Mouse (Mus musculus) WW6 (cell line): ENCODE data around the gene Etfbkmt.
A peak's percentile ranks its signal among the peaks of the same experiment; 100 is the strongest.
"Not testable (repeated sequence)": the region's sequence is repeated elsewhere in the genome, so short reads cannot be mapped to it uniquely, and the experiment has no call there.

ENCODE experiments used
- DNase-seq: peaks from one replicate; pipeline ENCODE4 v3.0.0-alpha.2; 2013; ENCODE audit warnings: low read depth, low spot score

Etfbkmt gene

DNA sequence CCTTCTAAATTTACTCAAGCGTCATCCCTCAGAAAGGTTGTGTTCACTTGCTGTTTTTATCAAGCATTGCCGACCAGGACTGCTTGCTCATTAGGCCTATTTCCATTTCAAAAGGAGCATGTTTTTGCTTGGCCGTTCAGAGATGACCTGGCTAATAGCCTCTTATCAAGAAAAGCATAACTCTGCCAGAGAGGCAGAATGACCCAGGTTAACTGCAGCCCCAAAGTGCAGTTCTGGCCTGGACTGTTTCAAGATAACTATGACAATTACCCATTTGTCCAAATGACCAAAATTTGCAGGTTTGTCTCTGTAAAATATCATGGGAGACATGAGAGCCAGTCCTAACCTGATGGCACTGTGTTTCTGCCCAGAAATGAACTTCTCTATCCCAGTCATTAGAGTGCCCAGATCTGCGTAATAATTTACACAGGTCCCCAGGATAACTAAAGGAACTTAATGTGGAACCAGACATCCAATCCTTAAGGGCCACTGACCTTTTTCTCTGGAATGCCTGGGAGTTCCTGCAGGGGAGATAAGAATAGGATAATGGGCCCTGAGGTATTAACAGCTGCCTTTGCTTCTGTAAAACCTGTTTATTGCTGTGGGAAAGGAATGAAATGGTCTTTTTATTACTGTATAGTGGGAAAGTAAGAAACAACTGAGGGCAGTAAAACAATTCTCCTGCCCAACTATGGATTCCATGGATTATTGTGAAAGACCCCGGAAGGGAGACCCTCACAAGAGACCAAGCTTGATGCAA, 5.1 kb upstream of the Etfbkmt start:
- no peak for DNase-seq

DNA sequence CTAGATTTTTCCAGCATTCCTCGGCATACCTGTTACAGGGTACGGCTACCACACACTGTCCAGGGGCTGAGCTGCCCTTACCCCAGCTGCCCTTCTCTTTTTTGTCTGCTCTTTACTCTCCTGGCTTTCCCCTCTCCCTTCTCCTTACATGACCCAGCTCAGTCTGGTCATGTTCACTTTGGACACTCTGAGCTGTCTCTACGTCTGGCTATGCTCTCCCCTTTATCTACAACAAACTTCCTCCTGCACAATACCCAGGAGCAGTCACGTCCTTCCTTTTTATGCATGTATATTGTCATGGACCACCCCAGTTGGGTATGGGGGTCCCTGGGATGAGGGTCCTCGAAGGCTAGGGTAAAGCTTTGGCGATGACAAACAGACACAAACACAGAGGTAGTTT, 4.0 kb upstream of the Etfbkmt start:
- no peak for DNase-seq

DNA sequence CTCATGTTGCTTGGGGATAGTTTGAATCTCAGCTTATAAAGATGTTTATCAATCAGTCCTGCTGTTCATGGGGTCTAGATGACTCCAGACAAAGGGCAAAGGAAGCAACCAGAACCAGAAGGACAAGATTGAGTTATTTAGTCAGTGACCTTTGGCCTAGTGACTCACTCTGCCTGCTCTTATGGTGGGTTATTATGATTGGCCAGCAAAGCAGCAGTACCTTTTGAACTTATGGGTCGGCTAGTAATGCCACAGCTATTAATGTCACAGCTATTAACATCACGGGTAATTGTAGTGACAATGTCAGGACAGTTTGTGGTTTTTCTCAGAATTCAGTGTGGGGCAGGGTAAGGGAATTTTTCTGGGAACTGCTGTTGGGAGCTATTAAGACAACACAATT, 1.7 kb upstream of the Etfbkmt start:
- no peak for DNase-seq

DNA sequence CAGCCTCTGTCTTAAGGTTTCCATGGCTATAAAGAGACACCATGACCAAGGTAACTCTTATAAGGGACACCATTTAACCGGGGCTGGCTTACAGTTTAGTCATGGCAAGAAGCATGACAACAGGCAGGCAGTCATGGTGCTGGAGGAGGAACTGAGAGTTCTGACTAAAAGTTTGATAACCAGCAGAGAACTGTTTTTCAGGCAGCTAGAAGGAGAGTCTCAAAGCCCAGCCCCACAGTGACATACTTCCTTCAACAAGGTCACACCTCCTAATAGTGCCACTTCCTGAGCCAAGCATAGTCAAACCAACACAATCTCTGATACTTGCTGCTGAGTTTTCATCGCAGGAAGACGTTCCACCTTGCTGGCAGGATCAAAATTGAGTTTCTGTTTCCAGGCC, 638 bp upstream of the Etfbkmt start:
- no peak for DNase-seq

DNA sequence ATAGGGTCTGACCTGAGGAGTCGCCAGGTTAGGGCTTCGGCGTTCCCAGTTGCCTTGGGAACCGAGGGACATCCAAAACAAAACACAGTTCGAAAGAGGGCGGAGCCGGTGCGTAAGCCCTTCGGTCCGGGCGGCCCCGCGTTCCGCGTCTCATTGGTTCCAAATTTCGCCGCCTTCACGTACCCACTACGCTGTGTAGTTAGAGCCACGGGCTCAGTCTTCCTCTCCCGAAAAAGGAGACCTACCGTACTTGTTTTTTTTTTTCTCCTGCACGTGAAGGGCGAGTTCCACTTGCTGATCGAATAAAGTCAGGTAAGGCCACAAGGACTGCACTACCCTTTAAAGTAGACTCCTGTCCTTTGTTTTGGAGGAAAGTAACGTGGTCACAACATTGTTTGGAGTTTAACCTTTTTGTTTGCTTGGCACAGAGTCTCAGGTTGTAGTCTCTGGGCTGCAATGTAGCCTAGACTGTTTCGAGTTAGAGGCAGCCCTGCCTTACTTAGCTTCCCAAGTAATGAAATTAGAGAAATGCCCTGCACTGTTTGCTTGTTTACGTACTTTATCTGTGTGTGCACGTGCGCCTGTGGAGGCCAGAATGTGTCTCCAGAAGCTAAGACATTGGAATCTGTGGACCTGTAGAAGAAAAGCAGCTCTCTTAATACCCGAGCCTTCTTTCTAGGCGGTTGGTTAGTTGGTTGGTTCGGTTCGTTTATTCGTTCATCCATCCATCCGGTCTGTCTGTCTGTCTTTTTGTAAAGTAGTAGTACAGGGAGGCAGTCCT, 1.9 kb downstream of the Etfbkmt start:
- DNase-seq = peak; percentile 88

DNA sequence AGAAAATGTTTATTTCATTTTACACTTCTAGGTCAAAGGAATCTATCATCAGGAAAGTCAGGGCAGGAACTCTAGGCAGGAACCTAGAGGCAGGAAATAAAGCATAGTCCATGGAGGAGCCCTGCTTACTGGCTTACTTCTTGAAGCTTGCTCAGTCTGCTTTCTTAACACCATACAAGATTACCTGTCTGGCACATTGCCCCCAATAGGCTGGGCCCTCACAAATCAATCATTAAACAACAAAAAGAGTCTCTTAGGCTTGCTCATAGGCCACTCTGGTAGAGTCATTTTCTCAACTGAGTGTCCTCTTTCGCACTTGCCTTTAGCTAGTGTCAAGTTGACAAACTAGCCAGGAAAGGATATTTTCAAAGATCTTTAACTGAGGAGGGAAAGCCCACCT, 5.5 kb downstream of the Etfbkmt start:
- no peak for DNase-seq

DNA sequence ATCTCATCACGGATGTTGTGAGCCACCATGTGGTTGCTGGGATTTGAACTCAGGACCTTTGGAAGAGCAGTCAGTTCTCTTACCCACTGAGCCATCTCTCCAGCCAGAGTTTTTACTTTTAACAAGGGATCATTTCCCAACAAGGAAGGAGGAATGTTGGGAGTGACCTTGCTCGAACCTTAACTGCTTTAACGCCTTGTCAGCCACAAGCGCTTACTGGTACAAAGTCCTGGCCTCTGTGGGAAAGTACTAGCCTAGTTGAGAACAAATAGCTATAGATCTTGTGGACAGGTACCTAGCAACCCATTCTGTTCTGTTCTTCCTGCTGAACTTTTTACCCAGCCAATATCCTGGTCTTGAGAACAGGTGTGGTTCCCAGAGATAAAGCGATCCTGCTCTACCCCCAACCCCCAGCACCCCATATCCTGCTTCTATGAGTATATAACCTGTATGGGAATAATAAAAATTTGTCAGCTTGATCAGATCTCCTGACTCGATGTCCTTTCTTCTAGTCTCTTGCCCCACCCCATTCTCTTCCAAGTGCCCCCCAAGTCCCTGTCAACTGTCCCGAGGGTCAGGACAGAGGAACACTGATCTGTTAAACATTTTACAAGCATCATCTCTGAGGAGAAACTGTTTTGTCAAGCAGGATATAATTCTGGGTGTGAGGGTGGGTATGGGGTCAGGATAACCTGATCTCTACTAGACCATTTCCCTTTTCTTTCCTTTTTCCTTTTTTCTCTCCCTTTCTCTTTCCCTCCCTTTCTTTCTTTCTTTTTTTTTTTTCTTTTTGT, 9.0 kb downstream of the Etfbkmt start:
- DNase-seq = no peak

DNA sequence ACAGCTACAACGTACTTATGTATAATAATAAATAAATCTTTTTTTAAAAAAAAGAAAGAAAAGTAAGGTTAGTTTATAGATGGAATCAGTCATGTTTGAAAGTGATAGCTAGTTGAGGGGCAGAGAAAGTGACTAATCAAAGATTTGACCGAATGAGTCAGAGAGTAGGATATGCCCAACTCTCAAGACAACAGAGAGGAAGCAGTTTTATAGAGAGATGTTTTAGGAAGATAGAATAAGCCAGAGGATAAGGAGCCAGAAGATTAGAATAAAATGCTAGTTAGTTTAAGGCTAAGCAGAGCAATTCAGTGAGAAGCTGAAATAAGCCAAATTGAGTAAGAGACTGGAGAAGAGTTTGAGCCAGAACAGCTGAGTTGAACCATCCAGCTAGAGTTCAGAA, 12.5 kb downstream of the Etfbkmt start:
- no peak for DNase-seq

DNA sequence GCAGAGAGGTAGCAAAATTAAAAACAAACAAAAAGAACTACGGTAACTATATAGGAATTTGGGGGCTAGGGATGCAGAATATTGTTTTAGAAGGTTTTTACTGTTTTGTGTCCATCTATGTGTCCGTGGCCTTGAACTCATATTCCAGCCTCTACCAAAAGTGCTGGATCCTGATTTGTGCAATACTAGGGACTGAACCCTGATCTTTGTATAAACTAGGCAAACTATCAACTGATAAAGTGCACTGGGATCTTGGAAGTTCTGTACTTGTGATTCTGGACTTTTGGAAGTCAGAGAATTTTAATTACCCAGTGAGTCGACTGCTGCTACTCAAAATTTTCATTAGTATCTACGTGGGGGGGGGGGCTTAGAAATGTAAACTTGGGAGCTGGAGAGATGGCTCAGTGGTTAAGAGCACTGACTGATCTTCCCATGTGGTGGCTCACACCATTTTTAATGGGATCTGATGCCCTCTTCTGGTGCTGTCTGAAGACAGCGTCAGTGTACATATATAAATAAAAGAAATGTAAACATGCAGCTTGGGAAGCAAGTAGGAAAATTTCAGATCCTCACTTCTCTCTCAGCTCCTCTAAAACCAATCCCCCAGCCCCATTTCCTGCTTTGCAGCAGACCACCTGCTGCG, 13.9 kb downstream of the Etfbkmt start:
- DNase-seq = no peak

DNA sequence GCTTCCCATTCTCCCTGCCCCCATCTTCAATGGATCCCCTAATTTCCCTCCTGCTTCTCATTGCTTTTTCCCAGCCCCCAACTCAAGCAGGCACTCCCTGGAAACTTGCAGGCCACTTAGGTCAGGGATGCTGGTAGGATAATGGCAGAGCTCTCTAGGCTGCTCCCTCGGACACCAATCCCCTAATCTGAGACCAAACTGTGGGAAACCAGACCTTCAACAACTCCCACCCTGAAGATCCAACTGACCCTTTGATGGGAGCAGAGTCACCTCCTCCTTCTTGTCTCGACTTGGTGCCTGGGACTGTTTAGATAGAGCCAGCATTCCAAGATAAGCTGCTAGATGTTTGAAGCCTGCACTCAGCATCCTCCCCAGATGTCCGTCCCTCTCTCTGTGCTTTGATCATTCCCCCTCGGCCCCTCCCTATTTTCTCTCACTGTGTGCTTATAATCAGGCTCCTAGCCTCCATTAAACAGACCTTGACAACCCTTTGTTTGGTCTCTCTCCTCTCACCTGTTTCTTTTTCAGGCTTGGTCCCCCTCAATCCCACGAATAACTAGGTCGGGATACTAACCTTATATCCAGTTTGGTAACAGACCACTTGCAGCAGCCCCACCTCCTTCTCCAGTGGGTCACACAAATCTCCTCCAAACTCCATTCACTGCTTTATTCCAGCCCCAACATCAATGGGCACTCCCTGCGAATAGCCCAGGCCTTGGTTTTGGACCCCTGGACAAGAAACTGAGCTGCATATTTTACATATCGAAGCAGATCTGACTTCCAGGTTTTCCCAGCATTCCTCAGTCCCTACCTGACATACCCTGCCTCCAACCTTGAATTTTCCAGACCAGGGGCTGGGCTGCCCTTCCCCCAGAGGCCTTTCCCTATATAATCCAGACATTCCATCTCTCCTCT, 14.7 kb downstream of the Etfbkmt start:
- DNase-seq = no peak

DNA sequence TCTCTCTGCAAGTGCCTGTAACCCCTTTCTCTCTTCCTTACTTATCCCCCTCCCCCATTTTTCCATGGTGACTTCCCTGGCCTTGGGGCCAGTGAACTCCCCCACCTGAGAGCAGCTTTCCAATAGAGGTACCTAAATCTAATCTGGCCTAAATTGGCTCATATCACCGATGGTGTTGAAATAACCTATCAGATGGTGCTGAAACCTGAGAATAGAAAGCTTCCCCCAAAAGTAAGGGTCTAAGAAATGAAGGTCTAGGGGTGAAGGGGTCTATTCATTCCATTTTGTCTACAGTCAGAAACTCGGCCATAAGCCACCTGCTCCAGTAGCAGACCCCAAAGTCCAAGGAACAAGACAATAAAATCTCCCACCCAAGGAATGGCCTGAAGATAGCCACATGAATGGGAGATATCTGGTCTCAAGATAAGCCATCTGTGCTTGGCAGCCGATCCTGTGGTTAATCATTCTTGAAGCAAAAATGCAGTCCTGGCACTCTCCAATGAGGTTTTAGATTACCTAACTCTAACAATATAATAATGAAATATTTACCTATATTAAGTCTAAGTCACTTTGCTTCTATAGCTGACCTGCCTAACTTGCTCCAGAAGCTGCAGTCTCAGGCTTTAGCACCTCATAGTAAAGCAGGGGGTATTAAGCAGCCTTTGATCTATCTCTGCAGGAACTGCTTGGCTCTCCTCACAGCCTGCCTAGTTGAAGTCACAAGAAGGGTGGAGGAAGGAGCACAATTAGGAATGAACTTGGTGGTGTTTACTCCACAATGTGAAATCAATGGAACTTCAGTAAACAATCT, 15.6 kb downstream of the Etfbkmt start:
- DNase-seq = no peak

DNA sequence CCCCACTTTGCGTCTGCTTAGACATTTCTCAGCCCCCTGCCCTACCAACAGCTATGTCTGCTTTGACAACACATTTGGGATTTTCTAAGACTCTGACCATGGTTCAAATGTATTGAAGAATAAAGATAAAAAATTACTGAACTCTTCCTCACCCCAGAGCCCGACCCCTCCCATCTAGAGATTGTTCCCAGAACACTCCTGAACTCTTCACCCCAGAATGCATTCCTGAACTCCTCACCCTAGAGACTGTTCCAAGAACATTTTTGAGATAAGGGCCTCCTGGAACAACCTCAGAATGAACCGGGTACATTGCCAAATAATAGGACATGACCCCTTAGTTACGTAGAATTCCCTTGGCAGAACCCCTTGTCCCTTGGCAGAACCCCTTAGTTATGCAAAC, 27.4 kb downstream of the Etfbkmt start:
- DNase-seq = not testable (repeated sequence)

DNA sequence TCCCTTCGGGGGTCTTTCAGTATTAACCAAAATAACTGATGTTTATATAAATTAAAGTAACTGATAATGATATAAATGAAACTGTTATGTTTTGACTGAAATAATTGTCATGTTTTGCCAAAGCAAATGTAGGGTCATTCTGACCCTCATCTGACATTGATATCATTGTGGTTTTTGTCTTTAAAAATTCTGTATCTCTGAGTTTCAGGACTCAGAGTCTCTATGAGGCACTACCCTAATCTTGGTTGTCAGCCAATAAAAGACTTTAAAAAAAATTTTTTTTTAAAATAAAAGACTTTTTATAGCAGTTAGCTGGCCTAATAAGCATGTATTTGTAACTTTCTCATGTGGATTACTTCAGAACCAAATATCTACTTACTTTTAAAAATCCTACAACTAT, 28.0 kb downstream of the Etfbkmt start:
- DNase-seq = no peak

DNA sequence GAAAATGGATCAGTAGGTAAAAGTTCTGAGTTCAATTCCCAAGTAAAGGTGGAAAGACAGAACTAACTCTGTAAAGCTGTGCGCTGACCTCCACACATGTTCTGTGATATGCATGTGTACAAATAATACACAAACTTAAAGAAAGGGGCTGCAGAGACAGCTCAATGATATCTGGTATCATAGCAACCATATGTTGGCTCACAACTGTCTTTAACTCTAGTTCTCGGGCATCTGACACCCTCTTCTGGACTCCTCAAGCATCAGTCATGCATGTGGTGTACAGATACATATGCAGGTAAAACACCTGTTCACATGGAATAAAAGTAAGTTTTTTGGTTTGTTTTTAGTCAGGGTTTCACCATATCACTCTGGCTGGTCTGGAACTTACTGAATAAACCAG, 28.8 kb downstream of the Etfbkmt start:
- DNase-seq = no peak

DNA sequence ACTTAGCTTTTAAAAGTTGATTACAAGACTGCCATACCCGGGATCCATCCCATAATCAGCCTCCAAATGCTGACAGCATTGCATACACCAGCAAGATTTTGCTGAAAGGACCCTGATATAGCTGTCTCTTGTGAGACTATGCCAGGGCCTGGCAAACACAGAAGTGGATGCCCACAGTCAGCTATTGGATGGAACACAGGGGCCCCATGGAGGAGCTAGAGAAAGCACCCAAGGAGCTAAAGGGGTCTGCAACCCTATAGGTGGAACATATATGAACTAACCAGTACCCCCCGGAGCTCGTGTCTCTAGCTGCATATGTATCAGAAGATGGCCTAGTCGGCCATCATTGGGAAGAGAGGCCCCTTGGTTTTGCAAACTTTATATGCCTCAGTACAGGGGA, 30.3 kb downstream of the Etfbkmt start:
- DNase-seq = not testable (repeated sequence)

DNA sequence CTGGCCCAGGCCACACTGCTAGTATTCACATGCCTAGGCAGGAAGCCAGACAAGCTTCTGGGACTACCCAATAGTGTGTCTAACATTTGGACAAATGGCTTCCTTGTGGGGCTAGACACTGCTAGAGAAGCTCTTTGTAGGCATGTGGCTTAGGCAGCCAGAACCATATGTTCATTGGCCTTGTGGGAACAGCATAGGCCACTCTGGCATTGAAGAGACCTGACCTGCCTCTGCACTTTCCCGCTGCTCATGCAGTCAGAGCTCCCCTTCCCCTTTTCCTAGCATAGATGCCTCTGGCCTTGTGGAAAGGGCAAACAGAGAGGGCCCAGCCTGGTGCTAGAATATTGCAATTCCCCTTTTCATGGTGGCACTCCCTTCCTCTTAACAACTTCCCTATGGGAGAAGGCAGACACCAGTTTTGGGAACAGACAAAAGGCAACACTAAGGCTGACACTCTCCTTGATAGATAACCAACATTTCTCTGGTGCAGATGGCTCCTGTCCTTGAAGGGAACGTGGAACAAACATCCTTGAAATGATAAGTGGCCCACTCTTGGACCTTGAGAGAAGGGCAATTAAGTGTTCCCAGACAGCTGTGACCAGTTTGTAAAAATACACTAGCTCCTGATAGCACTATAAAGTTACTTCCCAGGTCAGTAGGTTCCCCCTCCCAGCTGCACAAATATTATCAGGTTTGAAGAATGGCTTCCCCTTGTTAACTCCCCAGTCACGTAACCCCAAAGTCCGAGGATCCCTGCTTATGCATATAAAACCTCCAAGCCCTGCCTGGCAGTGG, 34.4 kb downstream of the Etfbkmt start:
- DNase-seq = no peak

DNA sequence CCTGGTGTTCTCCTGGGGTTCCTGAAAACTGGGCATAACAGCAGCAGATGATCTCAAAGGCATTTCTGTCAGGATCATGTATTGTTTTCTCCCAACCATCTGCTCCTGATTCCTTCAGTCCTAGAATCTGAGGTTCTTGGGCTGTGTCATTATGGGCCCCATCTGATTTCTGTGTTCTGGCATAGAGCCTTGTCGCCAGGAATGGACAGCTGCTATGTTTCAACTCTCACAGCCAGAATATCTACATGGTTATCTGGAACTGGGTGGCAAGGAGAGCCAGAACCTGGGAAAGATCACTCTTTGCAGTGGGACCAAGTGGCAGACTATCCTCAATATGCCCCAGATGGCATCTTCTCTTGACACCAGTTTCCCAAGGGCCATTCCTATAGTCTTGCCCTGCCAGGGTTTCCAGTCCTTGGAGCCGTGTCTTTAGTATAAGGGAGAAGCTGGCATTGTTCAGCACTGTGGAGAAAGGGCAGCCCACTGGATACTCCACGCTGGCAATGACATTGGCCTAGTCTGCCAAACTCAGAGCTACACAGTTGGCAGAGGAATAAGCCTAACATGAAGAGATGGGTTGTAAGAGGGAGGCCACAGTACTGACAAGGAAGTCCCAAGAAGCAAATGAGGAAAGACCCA, 35.4 kb downstream of the Etfbkmt start:
- DNase-seq = no peak

DNA sequence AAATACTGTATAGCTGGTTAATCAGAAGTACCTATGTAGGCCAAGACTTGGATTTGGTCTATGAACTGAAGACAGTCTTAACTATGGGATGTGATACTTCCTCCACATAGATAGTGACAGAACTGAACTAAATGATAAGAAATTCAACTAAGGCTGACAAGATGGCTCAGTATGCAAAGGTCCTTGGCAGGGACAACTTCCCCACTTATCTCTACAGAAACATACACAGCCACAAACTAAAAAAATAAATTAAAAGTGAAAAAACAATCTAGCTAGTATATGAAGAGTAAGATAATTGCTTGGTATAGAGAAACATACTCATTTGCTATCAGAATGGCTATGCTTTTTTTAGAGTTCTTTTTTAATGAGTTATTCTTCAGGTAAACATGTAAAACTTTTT, 39.4 kb downstream of the Etfbkmt start:
- no peak for DNase-seq

DNA sequence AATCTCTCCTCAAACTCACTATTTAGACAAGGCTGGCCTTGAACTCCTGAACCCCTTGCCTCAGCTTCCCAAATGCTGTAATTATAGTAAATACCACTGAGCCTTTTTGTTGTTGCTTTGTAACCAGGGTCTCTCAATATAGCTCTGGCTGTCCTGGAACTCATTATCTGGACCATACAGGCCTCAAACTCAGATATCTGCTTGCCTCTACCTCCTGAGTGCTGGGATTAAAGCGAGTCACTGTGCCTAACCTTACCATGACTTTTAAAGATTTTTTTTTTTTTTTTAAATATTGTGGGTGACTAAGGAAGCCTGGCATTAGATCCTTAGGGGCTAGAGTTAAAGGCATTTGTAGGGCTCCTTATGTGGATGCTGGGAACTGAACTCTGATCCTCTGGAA, 44.4 kb downstream of the Etfbkmt start:
- no peak for DNase-seq
